Mouse (Mus musculus) brain, embryonic 14.5 days (tissue): ENCODE data around the gene Tctex1d4.

Experiments used
- CTCF ChIP-seq: fragments of 200-500 bp; IDR thresholded peaks from 2 replicates; pipeline ENCODE4 v1.5.1; 2012; ENCODE audit warnings: inconsistent platforms, mild to moderate bottlenecking, moderate library complexity, borderline replicate concordance; ENCODE audit not compliant: insufficient read depth, insufficient read length; ENCODE audit errors: extremely low read depth
- POLR2A ChIP-seq: fragments of 200-500 bp; IDR thresholded peaks from 2 replicates; pipeline ENCODE4 v1.6.1; 2012; ENCODE audit warnings: mild to moderate bottlenecking, inconsistent platforms, borderline replicate concordance; ENCODE audit not compliant: poor library complexity, insufficient read depth, insufficient read length, severe bottlenecking; ENCODE audit errors: extremely low read depth

- TF ChIP-seq CTCF = no peak
- no peak for TF ChIP-seq POLR2A
Measured at GRCm38 (mm10) chr4:117098764-117099036, 27.9 kb upstream of the Tctex1d4 start.
